Mouse (Mus musculus) limb, embryonic 13.5 days (tissue): ENCODE measurements around the gene P3h2. TPM values are rescaled to one million over a fixed set of nuclear protein-coding genes. Genes with fewer than 3 reads are reported as not detected.

Experiments
- ATAC-seq: fragments of 200-750 bp; cut with Nextera tagmentation; 2 replicates; pipeline ENCODE4 v1.8.0; 2017; ENCODE audit warnings: low read depth, moderate number of reproducible peaks, moderate TSS enrichment; ENCODE audit not compliant: low FRiP score
- H3K27ac ChIP-seq: fragments of 300-500 bp; sonication (generic); 2 replicates; pipeline ENCODE4 v1.5.1; 2015; ENCODE audit warnings: inconsistent platforms, mild to moderate bottlenecking, moderate library complexity
- H3K27me3 ChIP-seq: fragments of 300-500 bp; sonication (generic); 2 replicates; pipeline ENCODE4 v1.6.1; 2015; ENCODE audit warnings: mild to moderate bottlenecking, inconsistent platforms
- H3K36me3 ChIP-seq: fragments of 300-500 bp; sonication (generic); 2 replicates; pipeline ENCODE4 v1.6.1; 2015; ENCODE audit warnings: inconsistent platforms, mild to moderate bottlenecking, moderate library complexity
- H3K4me1 ChIP-seq: fragments of 300-500 bp; sonication (generic); 2 replicates; pipeline ENCODE4 v1.6.1; 2015; ENCODE audit warnings: inconsistent platforms
- H3K4me2 ChIP-seq: fragments of 300-500 bp; sonication (generic); replicated peaks from 2 replicates; pipeline ENCODE4 v1.6.1; 2015; ENCODE audit warnings: inconsistent platforms, mild to moderate bottlenecking, moderate library complexity
- H3K4me3 ChIP-seq: fragments of 300-500 bp; sonication (generic); 2 replicates; pipeline ENCODE4 v1.5.1; 2015; ENCODE audit warnings: moderate library complexity, mild to moderate bottlenecking, inconsistent platforms
- H3K9ac ChIP-seq: fragments of 300-500 bp; sonication (generic); 2 replicates; pipeline ENCODE4 v1.6.1; 2015; ENCODE audit warnings: mild to moderate bottlenecking, inconsistent platforms
- H3K9me3 ChIP-seq: fragments of 300-500 bp; sonication (generic); 2 replicates; pipeline ENCODE4 v1.6.1; 2016; ENCODE audit warnings: inconsistent platforms
- WGBS: fragments of 180-500 bp; shearing (Covaris S2); methylation state at CpG from one replicate; pipeline ENCODE4 v1.1.7; 2015; 5-methylcytosine and 5-hydroxymethylcytosine counted together
- polyA plus RNA-seq: library from polyadenylated mRNA; unstranded; fragments of >200 nt; fragmentation: Nextera tagmentation; extraction: Ambion mirVana; gene quantifications from 2 replicates; pipeline ENCODE4 v1.2.1, GENCODE M21; 2015

The P3h2 gene
- polyA plus RNA-seq, 1 experiment from 2014 or later = 3.8 TPM

DNA sequence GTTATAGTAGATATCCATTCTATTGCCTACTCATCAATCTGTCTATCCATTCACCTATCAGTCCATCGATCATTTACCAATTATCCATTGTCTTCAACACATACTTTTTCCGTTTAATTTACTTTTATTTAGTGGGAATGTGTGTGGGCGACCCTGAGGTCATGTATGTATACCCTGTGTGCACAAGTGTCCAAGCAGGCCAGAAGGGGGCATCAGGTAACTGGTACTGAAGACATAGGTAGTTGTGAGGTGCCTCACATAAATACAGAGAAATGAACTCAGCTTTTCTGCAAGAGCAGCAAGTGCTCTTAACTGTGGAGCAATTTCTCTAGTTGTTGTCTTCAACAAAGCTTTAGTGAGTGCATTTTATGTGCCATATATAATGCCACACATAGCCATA, 79.2 kb downstream of the P3h2 start:
- H3K9ac ChIP-seq = no peak overlapping the region
- whole genome bisulfite sequencing = 81% methylated on average over 3 of the region's 3 CpGs
- no peak overlapping the region for H3K4me3 ChIP-seq
- H3K36me3 ChIP-seq = no peaks in the 10 kb centered on the region
- H3K9me3 ChIP-seq = no peaks in the 10 kb centered on the region
- H3K27me3 ChIP-seq = no peaks in the 10 kb centered on the region
- ATAC-seq = no peak
- no peak overlapping the region for H3K4me2 ChIP-seq
- peaks cover 33% of the 10 kb centered on the region for H3K4me1 ChIP-seq
- no peak overlapping the region for H3K27ac ChIP-seq

DNA sequence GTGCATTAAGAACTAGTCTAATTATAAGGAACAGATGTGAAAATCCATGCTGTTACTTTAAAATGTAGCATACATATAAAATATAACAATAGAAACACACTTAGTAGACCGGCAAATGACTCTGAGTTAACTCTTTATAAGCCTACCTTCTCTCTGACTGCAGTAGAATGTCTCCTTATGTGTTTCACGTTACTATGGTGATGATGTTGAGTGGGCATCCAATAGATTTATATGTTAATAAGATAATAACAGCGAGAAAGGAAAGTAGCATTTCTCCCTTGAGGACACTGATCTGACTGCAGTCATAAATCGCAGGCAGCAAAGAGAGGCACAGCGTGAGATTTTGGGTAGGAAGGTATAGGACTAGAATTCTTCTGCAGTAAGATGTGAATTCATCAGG, 81.0 kb downstream of the P3h2 start:
- H3K27ac ChIP-seq = no peak overlapping the region
- WGBS = 52% methylated on average over 5 of the region's 5 CpGs
- ATAC-seq = no peak
- H3K4me2 ChIP-seq = no peak overlapping the region
- no peak overlapping the region for H3K4me3 ChIP-seq
- H3K9ac ChIP-seq = no peak overlapping the region
- no peaks in the 10 kb centered on the region for H3K9me3 ChIP-seq
- no peaks in the 10 kb centered on the region for H3K27me3 ChIP-seq
- H3K36me3 ChIP-seq = no peaks in the 10 kb centered on the region
- peaks cover 33% of the 10 kb centered on the region for H3K4me1 ChIP-seq

DNA sequence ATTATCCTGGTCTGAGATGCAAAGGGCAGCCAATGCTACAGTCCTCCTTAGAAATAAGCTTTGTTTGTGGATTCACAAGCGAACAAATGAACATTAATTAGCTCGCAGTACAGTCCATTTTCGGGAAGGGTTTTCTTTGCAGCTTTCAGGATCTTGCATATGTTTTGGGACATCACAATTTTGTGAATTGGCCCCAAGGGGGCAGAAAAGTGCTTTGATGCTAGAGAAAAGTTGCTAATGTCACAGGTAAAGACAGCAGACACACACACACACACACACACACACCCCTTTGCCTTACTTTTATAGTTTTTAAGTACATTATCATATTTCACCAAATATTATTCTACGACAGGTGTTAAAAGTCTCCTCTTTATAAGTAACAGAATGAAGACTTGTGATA, 82.2 kb downstream of the P3h2 start:
- peaks cover 36% of the 10 kb centered on the region for H3K4me1 ChIP-seq
- H3K9ac ChIP-seq = no peak overlapping the region
- H3K27me3 ChIP-seq = no peaks in the 10 kb centered on the region
- no peaks in the 10 kb centered on the region for H3K9me3 ChIP-seq
- no peak overlapping the region for H3K4me2 ChIP-seq
- WGBS = 71% methylated on average over 4 of the region's 4 CpGs
- H3K27ac ChIP-seq = no peak overlapping the region
- no peak overlapping the region for H3K4me3 ChIP-seq
- H3K36me3 ChIP-seq = no peaks in the 10 kb centered on the region
- ATAC-seq = no peak

DNA sequence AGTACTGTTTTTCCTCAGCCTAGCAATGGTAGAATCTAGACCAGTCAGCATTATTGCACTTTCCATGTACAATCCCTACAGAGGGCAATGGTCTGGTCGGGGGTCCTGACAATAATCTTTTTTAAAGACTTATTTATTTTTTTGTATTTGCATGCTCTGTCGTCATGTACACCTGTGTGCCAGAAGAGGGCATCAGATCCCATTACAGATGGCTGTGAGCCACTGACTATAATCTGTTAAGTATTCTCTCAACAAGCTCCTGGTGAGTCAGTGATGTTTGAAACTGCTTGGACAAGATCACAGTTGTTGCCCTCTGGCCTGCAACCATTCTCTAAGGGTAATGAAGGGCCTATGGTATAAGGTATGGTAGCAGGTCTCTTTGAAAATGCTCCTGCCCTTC, 83.8 kb downstream of the P3h2 start:
- peaks cover 36% of the 10 kb centered on the region for H3K4me1 ChIP-seq
- no peak overlapping the region for H3K9ac ChIP-seq
- no peak for ATAC-seq
- no peaks in the 10 kb centered on the region for H3K36me3 ChIP-seq
- H3K9me3 ChIP-seq = no peaks in the 10 kb centered on the region
- H3K4me3 ChIP-seq = no peak overlapping the region
- WGBS = 57% methylated on average over 2 of the region's 2 CpGs
- no peaks in the 10 kb centered on the region for H3K27me3 ChIP-seq
- no peak overlapping the region for H3K27ac ChIP-seq
- H3K4me2 ChIP-seq = no peak overlapping the region

DNA sequence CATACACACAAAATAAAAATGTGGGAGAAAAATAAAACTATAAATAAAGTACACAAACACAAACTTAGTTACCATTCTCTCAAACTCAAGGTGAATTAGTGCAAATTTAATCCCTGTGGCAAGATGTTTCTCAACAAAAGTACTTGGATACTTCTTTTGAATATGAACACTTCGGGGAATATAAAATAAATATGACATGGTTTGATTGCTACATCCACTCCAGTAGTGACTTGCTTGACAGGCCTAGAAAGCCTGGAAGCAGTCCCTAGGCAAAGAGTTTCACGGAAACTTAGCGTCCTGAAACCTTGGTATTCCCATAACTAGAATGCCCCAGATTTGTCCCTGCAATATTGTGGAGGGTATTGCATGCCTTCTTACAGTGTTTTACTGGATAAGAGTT, 99.8 kb downstream of the P3h2 start:
- no peak overlapping the region for H3K4me2 ChIP-seq
- H3K9me3 ChIP-seq = no peaks in the 10 kb centered on the region
- H3K27ac ChIP-seq = no peak overlapping the region
- H3K4me3 ChIP-seq = no peak overlapping the region
- no peaks in the 10 kb centered on the region for H3K27me3 ChIP-seq
- WGBS = 86% methylated on average over 3 of the region's 3 CpGs
- H3K36me3 ChIP-seq = no peaks in the 10 kb centered on the region
- no peak overlapping the region for H3K9ac ChIP-seq
- no peaks in the 10 kb centered on the region for H3K4me1 ChIP-seq
- ATAC-seq = no peak

DNA sequence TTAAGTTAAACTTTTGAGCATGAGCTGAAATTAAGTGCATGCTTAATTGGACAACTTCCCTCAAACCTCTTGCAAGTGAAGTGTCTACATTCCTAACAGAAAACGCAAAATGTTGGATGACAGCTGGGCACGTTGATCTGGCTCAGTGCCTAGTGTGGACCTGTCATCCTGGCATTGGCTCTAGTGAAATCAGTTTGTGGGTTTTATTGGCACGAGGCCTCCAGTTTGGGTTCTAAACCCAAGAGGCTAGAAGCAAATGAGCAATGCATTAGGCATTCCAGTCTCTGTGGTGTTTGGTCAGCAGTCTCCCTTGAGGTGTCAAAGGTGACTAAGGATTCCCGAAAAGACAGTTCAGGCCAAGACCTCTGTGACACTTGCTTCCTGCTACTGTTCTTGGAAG, 102.3 kb downstream of the P3h2 start:
- H3K36me3 ChIP-seq = no peaks in the 10 kb centered on the region
- no peak overlapping the region for H3K4me2 ChIP-seq
- no peak overlapping the region for H3K9ac ChIP-seq
- no peaks in the 10 kb centered on the region for H3K4me1 ChIP-seq
- H3K9me3 ChIP-seq = no peaks in the 10 kb centered on the region
- 70% methylated on average over 4 of the region's 4 CpGs for WGBS
- H3K27ac ChIP-seq = no peak overlapping the region
- H3K4me3 ChIP-seq = no peak overlapping the region
- no peaks in the 10 kb centered on the region for H3K27me3 ChIP-seq
- ATAC-seq = no peak

DNA sequence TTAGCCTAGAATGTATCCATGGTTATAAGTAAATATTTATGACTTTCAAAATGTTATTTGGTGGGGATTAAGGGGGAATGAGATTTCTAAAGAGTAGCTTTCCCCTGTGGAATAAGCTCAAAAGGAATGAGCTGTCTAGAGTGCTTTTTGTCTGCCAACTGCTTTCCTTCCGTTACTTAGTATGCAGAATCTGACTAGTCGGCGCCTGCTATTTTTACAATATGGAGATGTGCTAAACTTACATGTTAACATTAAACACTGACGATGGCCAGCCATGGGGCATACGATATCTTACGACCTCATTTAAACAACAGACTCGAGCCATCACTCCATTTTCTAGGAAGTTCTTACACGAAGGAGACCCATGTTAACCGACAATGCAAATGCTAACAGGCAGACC, 102.7 kb downstream of the P3h2 start:
- Histone ChIP-seq H3K9ac (no peak overlapping the region), H3K27me3 (no peaks in the 10 kb centered on the region), H3K4me2 (no peak overlapping the region), H3K4me3 (no peak overlapping the region), H3K4me1 (no peaks in the 10 kb centered on the region), H3K36me3 (no peaks in the 10 kb centered on the region), H3K27ac (no peak overlapping the region), H3K9me3 (no peaks in the 10 kb centered on the region)
- no peak for ATAC-seq
- WGBS = 78% methylated on average over 9 of the region's 9 CpGs

DNA sequence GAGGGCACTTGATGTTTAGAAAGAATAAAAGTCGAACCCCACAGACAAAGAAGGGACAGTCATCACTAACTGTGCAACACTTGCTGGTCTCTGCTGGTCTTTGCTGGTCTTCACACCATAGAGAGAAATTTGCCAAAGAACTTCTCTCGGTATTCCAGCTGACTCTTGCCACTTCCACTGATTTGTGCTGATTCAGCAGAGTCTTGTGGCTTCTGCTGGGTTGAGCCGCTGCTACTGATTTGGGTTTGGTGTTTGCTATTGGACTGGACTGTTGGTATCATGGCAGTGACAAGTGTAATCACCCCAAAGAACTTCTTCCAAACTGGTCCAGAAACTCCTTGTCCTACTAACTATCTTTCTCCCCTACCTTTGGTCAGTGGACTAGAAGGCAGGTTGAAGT, 111.0 kb downstream of the P3h2 start:
- WGBS = 88% methylated on average over 3 of the region's 3 CpGs
- ATAC-seq = no peak
- Histone ChIP-seq H3K9me3 (no peaks in the 10 kb centered on the region), H3K9ac (no peak overlapping the region), H3K27me3 (no peaks in the 10 kb centered on the region), H3K4me3 (no peak overlapping the region), H3K36me3 (no peaks in the 10 kb centered on the region), H3K27ac (no peak overlapping the region), H3K4me2 (no peak overlapping the region), H3K4me1 (no peaks in the 10 kb centered on the region)

DNA sequence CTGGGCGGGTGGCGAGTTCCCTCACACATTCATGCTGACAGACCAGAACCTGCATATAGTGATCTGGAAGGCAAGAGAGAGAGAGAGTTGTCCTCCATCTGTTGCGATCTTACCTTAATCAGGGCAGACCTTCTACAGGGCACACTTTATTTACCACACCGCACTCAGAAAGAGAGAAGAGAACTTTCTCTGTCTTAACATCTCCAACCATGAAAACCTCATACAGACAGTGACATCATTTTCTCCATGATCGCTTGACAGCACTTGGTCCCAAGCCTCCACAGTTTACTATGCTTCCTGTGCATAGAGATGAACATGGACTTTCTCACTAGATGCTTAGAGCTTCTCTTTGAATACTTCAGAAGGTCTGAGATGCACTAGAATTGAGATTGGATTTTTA, 118.4 kb downstream of the P3h2 start:
- 91% methylated on average over 5 of the region's 5 CpGs for WGBS
- Histone ChIP-seq H3K36me3 (no peaks in the 10 kb centered on the region), H3K4me3 (no peak overlapping the region), H3K9ac (no peak overlapping the region), H3K27me3 (no peaks in the 10 kb centered on the region), H3K4me2 (no peak overlapping the region), H3K9me3 (no peaks in the 10 kb centered on the region), H3K27ac (no peak overlapping the region), H3K4me1 (no peaks in the 10 kb centered on the region)
- ATAC-seq = no peak

DNA sequence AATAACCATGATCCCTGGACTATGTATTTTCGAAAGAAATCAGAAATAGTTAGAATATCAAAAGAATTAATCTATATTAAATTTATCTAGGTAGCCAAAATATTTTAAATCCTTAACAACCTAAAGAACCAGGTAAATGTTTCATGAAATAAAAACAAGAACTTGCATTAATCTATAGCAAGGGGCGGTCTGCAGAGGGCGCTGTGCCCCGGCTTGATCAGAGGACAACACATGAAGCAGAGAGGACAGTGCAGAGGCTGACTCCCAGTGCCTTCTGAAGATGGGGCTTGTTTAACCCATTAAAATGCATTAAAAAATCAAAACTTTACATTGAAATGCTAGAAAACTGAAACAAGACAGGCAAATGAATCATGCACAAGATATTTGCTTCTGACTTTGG, 121.9 kb downstream of the P3h2 start:
- H3K27ac ChIP-seq = no peak overlapping the region
- H3K4me2 ChIP-seq = no peak overlapping the region
- H3K27me3 ChIP-seq = no peaks in the 10 kb centered on the region
- no peak overlapping the region for H3K9ac ChIP-seq
- H3K9me3 ChIP-seq = no peaks in the 10 kb centered on the region
- H3K4me3 ChIP-seq = no peak overlapping the region
- 0 out of 2 replicates have a peak, but pooled peaks cover 3% of the 10 kb centered on the region for H3K4me1 ChIP-seq
- no peak for ATAC-seq
- no peaks in the 10 kb centered on the region for H3K36me3 ChIP-seq
- 34% methylated on average over 4 of the region's 4 CpGs for WGBS

DNA sequence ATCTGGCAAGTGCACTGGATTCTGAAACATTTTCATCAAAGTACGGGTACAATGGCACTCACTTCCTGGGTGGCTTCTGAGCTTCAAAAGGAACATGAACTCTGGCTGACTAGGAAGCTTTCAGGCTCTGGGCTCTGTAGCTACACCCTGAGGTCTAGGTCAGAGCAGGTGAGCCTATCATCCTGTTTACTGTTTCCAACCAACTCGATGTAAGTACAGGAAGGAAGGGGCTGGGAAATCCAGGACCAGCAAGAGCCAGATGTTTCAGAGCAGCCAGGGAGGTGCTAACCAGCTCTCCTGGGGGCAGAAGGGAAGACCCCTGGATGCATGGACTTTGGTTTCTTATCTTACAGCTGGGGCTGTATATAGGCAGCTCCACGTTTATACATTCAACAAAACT, 126.5 kb downstream of the P3h2 start:
- no peaks in the 10 kb centered on the region for H3K27me3 ChIP-seq
- no peak overlapping the region for H3K9ac ChIP-seq
- no peaks in the 10 kb centered on the region for H3K36me3 ChIP-seq
- H3K4me2 ChIP-seq = no peak overlapping the region
- WGBS = 53% methylated on average over 3 of the region's 3 CpGs
- no peak overlapping the region for H3K27ac ChIP-seq
- H3K9me3 ChIP-seq = no peaks in the 10 kb centered on the region
- 0 out of 2 replicates have a peak, but pooled peaks cover 3% of the 10 kb centered on the region for H3K4me1 ChIP-seq
- H3K4me3 ChIP-seq = no peak overlapping the region
- ATAC-seq = no peak

DNA sequence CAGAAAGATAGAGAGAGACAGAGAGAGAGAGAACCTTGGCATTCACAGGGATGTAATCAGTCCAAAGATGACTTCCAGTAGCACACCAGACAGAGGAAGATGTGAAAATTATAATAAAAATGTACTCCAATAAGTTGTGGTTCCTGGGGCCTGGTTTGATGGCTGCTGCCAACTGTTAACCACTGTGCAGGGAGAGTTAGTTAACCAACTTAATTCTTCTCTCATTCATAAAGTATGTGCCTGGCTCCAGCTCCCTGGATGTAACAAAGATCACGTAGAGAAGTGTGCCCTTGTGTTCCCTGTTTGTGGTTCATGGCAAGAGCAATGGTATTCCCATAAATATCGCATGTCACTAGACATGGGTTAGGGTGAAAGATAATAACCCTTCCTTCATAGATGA, 128.4 kb downstream of the P3h2 start:
- H3K9ac ChIP-seq = no peak overlapping the region
- 70% methylated on average over 2 of the region's 2 CpGs for WGBS
- no peak for ATAC-seq

DNA sequence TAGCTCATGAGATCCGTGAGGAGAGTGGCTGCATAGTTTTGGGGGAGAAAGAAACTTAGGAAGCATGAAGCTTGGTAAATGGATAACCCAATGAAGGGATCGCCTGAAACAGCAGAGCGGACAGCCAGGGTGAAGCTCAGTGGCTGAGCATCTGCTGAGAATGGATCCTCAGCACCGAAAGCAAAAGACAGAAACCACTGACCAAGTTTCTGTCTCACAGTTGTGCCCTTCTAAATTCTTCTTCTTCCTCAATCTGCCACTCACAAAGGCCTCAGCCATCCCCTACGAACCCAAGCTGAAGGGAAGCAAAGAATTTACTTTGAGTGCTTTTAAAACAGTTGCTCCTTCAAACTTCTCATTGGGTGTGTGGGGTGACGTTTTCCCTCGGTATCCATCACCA, 134.3 kb downstream of the P3h2 start:
- H3K27ac ChIP-seq = no peak overlapping the region
- 0 out of 2 replicates have a peak, but pooled peaks cover 7% of the 10 kb centered on the region for H3K36me3 ChIP-seq
- no peaks in the 10 kb centered on the region for H3K27me3 ChIP-seq
- no peak for ATAC-seq
- no peak overlapping the region for H3K4me2 ChIP-seq
- WGBS = 89% methylated on average over 7 of the region's 7 CpGs
- no peaks in the 10 kb centered on the region for H3K4me1 ChIP-seq
- no peaks in the 10 kb centered on the region for H3K9me3 ChIP-seq
- H3K9ac ChIP-seq = no peak overlapping the region
- H3K4me3 ChIP-seq = no peak overlapping the region

More for the DNA sequence above, 128.4 kb downstream of the P3h2 start:
- Histone ChIP-seq H3K9me3 (no peaks in the 10 kb centered on the region), H3K4me1 (0 out of 2 replicates have a peak, but pooled peaks cover 3% of the 10 kb centered on the region), H3K4me2 (no peak overlapping the region), H3K36me3 (no peaks in the 10 kb centered on the region), H3K27ac (no peak overlapping the region), H3K4me3 (no peak overlapping the region), H3K27me3 (no peaks in the 10 kb centered on the region)
